Mouse (Mus musculus) ES-E14 (cell line): ENCODE data around the gene Slc39a13.

ENCODE experiments used
- CHD2 ChIP-seq: IDR thresholded peaks from 2 replicates; pipeline ENCODE4 v1.6.1; 2014; ENCODE audit warnings: mild to moderate bottlenecking, low read depth, low read length, inconsistent platforms
- MAFK ChIP-seq: IDR thresholded peaks from 2 replicates; pipeline ENCODE4 v1.6.1; 2014; ENCODE audit warnings: mild to moderate bottlenecking, low read depth, low read length, inconsistent platforms; ENCODE audit not compliant: insufficient read depth

GRCm38 (mm10) chr2:91096524-91096923 is 26.3 kb upstream of the Slc39a13 start:
- TF ChIP-seq MAFK (no peak), CHD2 (no peak)
